Mouse (Mus musculus) erythroblast, embryonic 14.5 days (primary cell): ENCODE measurements around the gene Fgl2. TPM values are rescaled to one million over a fixed set of nuclear protein-coding genes. Genes with fewer than 3 reads are reported as not detected.

ENCODE experiments used
- H3K27me3 ChIP-seq: 2 replicates; pipeline ENCODE4 v1.6.1; 2012; ENCODE audit warnings: inconsistent platforms; ENCODE audit not compliant: control insufficient read depth
- H3K36me3 ChIP-seq: 2 replicates; pipeline ENCODE4 v1.6.1; 2012; ENCODE audit warnings: mild to moderate bottlenecking, inconsistent platforms; ENCODE audit not compliant: control insufficient read depth
- H3K4me1 ChIP-seq: 2 replicates; pipeline ENCODE4 v1.6.1; 2012; ENCODE audit warnings: inconsistent platforms; ENCODE audit not compliant: control insufficient read depth
- H3K4me3 ChIP-seq: replicated peaks from 2 replicates; pipeline ENCODE3; 2012; ENCODE audit warnings: moderate library complexity, mild to moderate bottlenecking, inconsistent platforms
- H3K9me3 ChIP-seq: 2 replicates; pipeline ENCODE4 v1.6.1; 2012; ENCODE audit warnings: low read length, inconsistent platforms, mixed read lengths; ENCODE audit not compliant: control insufficient read depth
- GATA1 ChIP-seq: IDR thresholded peaks from 2 replicates; pipeline ENCODE4 v1.6.1; 2012; ENCODE audit warnings: low read length, inconsistent platforms, mixed read lengths
- TAL1 ChIP-seq: IDR thresholded peaks from 3 replicates; pipeline ENCODE4 v1.6.1; 2012; ENCODE audit warnings: low read length, inconsistent platforms, mixed read lengths
- polyA plus RNA-seq: library from polyadenylated mRNA; stranded (reverse); fragments of >175 nt; gene quantifications from 2 replicates; pipeline ENCODE4 v1.2.3, GENCODE M21; 2012

Gene Fgl2
- polyA plus RNA-seq, 1 experiment, result not detected

DNA sequence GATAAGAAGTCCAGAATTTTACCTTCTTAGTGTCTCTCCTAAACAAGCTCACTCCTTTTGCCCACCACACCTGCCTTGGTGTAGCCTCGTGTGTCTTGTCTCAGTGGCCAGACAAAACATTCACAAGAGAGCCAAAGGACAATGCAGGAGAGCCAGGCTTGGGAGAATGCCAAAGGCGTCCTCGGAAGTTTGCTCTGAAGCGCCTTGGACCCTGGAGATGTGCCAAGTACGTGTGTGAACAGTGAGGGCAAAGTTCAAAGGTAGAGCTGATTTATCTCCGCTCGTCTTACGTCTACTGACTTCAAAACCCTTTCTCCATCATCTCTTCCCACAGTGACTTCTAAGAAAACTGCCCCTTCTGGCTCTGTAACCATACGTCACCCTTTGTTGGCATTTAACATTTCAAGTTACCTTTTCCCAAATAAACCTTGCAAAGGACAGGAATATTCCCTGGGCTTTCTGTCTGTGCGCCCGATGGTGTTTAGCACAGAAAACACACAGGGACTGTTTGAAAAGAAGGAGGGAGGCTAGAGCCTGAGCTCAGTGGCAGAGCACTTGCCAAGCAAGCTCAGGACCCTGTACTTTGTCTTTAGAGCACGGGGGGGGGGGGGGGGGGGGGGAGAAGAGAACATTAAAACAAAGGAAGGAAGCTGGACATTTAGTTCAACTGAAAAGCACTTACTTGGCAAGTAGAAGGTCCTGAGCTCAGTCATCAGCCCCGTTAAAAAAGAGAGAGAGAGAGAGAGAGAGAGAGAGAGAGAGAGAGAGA, 19.4 kb downstream of the Fgl2 start:
- Histone ChIP-seq H3K36me3 (no peaks in the 10 kb centered on the region), H3K27me3 (no peaks in the 10 kb centered on the region), H3K9me3 (no peaks in the 10 kb centered on the region), H3K4me1 (no peaks in the 10 kb centered on the region), H3K4me3 (no peak overlapping the region)
- TF ChIP-seq TAL1 (no peak), GATA1 (no peak)

DNA sequence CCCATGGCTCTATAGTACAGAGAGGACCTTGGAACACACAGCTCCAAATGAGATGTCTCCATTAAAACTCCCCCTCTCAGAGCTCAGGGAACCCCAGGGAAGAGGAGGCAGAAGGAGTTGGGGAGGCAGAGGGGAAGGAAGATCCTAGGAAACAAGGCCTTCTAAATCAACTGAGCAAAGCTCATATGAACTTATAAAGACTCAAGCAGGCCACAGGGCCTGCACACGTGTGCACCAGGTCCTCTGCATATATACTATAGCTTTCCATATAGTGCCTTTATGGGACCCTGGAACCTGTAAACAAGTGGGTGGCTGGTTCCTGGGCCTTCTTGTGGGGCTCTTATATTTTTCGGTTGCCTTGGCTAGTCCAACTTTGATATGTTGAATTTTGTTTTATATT, 22.1 kb downstream of the Fgl2 start:
- Histone ChIP-seq H3K9me3 (no peaks in the 10 kb centered on the region), H3K36me3 (no peaks in the 10 kb centered on the region), H3K4me1 (no peaks in the 10 kb centered on the region), H3K27me3 (no peaks in the 10 kb centered on the region), H3K4me3 (no peak overlapping the region)
- TF ChIP-seq TAL1 (no peak), GATA1 (no peak)

DNA sequence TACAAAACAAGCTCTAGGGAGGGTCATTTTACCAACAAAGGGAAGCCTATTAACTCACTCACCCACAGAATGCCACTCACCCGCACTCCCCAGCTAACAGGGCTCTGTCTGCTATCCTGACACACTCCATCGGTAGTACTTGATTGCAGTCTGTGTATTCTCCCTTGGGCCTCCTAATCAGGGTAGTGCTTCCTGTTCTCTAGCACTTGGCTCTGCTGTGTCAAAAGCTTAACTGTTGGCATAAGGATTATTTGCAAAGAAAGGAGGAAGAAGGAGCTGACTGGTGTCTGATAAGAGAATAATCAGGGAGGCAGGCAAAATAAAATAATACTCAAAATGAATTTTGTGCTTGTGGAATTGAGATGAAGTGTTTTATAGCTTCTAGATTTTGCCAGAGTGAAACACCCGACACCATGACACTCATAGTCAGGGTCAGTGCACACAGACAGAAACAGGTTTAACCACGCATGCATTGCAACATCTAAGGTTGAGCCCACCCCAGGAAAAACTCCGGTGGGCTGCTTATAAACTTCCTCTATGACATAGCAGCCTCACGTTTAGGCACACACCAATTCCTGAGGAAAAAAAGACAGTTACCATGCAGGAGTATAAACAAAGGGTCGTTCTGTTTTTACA, 22.9 kb downstream of the Fgl2 start:
- no peaks in the 10 kb centered on the region for H3K27me3 ChIP-seq
- no peaks in the 10 kb centered on the region for H3K4me1 ChIP-seq
- H3K9me3 ChIP-seq, result no peaks in the 10 kb centered on the region
- H3K36me3 ChIP-seq, result no peaks in the 10 kb centered on the region
- TF ChIP-seq GATA1 (no peak), TAL1 (no peak)
- H3K4me3 ChIP-seq, result no peak overlapping the region

DNA sequence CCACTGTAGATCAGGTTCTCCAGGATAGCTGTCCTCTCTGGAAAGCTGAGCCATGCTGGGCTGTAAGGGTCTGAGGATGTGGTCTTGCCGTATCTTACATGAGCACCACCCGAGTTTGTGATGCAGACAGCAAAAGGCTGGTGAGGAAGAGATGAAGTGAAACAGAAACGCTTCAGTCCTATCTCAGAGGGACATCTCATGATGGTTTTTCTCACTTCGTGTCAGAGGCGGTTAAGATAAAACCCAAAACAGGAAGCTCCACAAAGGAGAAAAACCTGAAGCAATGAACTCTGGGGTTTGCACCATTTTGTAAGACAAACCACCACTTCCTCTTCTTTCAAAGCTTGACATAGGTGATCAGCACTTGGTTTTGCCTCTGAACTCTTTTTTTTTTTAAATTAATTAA, 38.8 kb downstream of the Fgl2 start:
- no peak overlapping the region for H3K4me3 ChIP-seq
- no peaks in the 10 kb centered on the region for H3K27me3 ChIP-seq
- no peaks in the 10 kb centered on the region for H3K36me3 ChIP-seq
- H3K9me3 ChIP-seq, result no peaks in the 10 kb centered on the region
- TF ChIP-seq TAL1 (no peak), GATA1 (no peak)
- no peaks in the 10 kb centered on the region for H3K4me1 ChIP-seq

DNA sequence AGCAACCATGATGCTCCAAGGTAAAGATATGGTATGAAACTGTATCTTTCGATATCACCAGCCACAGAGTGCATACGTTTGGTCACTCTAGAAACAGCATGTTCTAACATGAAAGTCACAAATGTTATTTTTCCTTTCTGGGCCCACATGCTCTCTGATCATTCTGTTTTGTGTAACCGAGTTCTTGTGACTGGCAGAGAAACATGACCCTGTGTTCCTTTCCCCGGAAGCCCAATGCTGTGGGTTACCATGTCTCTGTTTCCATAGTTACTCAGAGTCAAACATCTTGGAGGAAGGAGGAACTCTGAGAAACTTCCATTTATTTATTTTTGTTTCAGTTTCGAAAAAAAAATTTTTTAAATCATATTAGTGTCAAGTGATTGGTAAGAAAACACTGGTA, 39.6 kb downstream of the Fgl2 start:
- no peak for TF ChIP-seq GATA1
- no peak for TF ChIP-seq TAL1
- no peaks in the 10 kb centered on the region for H3K4me1 ChIP-seq
- H3K9me3 ChIP-seq, result no peaks in the 10 kb centered on the region
- H3K36me3 ChIP-seq, result no peaks in the 10 kb centered on the region
- no peak overlapping the region for H3K4me3 ChIP-seq
- no peaks in the 10 kb centered on the region for H3K27me3 ChIP-seq

DNA sequence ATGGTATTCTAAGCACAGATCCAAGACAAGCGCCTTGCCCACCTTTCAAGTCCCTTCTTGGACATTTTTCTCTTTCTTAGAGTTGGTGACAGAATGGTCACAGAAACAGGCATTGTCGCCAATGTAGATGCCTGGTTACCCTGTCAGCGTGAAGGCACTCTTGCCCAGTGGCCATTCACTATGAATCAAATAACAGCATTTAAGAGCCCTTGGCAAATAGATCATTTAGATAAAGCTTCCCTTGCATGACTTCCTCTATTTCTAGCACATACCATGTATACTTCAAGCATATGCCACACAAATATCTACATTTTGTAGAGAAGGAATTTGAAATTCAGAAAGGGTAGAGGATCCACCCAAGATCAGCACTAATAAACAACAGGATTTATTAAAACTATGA, 40.9 kb downstream of the Fgl2 start:
- Histone ChIP-seq H3K27me3 (no peaks in the 10 kb centered on the region), H3K4me1 (no peaks in the 10 kb centered on the region), H3K4me3 (no peak overlapping the region), H3K36me3 (no peaks in the 10 kb centered on the region), H3K9me3 (no peaks in the 10 kb centered on the region)
- TF ChIP-seq TAL1 (no peak), GATA1 (no peak)

DNA sequence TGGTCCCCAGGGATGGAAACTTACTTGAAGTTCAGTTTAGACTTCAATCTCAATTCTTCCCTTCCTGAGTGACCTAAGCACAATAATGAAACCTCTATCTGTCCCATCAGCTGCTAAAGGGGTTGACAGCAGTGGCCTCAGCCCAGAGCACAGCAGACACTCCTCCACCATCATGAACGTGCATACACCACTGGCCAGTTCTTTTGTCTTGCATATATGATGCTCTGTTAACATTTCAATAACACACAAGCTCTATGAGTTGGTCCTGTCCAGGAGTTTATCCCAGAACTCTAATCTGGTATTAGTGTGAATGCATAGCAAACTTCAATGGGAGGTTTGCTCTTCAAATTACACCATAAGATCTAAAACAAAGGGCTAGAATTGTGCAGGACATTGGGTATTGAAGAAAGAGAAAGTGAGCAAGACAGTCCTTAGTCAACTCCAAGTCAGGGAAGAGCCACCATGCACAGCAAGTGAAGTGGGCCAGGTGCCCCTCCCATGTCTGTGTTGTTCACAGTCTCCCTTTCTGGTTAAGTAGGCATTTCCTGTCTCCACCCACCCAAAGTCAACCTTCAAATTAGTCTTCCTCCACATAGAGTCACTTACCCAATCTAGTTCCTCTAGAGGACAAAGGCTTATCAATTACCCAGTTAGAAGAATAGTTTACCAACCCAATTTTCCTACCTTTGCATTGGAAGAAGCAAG, 41.8 kb downstream of the Fgl2 start:
- no peak overlapping the region for H3K4me3 ChIP-seq
- H3K36me3 ChIP-seq, result no peaks in the 10 kb centered on the region
- H3K27me3 ChIP-seq, result no peaks in the 10 kb centered on the region
- no peak for TF ChIP-seq TAL1
- no peak for TF ChIP-seq GATA1
- H3K9me3 ChIP-seq, result no peaks in the 10 kb centered on the region
- no peaks in the 10 kb centered on the region for H3K4me1 ChIP-seq

DNA sequence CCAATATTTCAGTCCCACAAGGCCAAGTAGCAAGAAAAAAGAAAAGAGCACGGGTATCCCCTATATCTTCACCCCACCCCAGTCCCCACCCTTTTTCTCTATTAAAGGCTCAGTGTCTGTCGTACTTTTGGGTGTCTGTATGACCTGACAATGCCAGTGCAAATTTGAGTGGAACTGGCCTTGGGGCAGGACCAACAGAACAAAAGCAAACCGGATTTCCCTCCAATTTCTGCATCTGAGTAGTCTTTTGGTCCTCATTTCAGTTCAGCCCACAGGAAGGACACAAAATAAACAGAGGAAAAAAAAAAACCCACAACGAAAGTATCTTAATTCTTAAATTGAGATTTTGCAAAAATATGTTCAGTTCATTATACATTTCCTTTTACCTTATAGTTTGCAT, 46.2 kb downstream of the Fgl2 start:
- H3K27me3 ChIP-seq, result no peaks in the 10 kb centered on the region
- no peaks in the 10 kb centered on the region for H3K4me1 ChIP-seq
- TF ChIP-seq TAL1 (no peak), GATA1 (no peak)
- H3K9me3 ChIP-seq, result no peaks in the 10 kb centered on the region
- H3K36me3 ChIP-seq, result no peaks in the 10 kb centered on the region
- H3K4me3 ChIP-seq, result no peak overlapping the region

DNA sequence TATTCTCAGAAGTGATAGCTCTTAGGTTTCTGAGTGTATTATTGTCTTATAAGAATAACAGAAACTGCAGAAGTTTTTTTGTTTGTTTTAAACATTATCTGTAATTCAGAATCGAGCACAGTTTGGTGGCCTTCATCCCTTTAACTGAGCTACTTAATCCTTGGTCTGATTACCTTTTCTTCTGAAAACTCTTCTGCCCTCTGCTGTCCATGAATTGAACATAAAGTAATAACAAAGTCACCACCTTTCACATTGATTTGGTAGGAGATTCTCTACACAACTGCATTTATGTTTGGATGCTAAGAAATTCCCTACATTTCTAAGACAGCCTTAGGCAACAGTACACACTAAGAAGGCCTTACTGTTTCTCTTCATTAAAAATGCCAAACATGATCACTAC, 48.2 kb downstream of the Fgl2 start:
- TF ChIP-seq GATA1, result no peak
- TF ChIP-seq TAL1, result no peak
- H3K36me3 ChIP-seq, result no peaks in the 10 kb centered on the region
- no peak overlapping the region for H3K4me3 ChIP-seq
- H3K27me3 ChIP-seq, result no peaks in the 10 kb centered on the region
- H3K4me1 ChIP-seq, result peaks cover 12% of the 10 kb centered on the region
- no peaks in the 10 kb centered on the region for H3K9me3 ChIP-seq
